Mouse (Mus musculus): ENCODE measurements at regions not wholly inside any gene's neighbourhood (a gene's known extent, or its start where the extent isn't known, plus 50 kb on each side); places are given as distances from the start of the nearest gene placed in this dataset.

DNA sequence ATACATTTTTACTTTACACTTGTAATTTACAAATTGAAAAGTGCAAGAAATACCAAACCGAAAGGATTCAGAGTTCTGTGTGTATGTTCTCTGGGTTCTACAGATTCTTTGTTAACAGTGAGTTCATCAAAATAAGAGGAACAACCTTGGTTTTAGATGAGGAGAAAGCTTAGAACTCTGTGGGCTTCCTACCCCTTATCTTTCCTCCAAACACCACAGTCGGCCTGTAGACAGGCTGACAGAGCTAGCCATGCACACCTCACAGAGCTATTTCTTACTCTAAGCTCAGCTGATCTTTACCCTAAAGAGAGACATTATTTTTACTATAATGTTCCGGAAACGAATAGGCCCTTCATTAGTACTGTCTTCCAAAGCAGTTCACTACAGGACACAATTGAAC is 67.7 kb upstream of the Zdhhc17 start:
- DNase-seq (ENCODE audit: low spot score in 2 of 2) = no peak

- no peak for DNase-seq (ENCODE audit: low spot score in 2 of 2)
Observed at GRCm38 (mm10) chr10:111073851-111074430, 64.0 kb upstream of the Zdhhc17 start.

DNA sequence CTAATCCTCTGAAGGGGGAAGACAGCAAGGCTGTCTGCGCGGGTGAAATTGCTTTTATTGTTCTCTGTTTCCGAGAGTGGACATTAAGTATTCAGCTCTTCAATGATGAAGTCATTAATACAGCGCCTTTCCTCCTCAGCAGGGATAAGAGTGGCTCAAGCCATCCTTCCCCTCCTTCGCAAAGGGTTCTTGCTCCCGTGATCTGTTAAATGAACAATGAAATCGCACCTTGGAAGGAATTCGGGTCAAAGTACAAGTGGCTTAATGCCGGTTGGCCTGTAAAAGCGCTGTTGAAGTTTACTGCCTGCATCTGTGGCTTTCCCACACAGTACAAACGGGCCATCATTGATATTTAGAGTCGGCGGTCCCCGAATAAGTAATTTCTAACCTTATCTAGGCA is 63.3 kb upstream of the Zdhhc17 start:
- no peak for DNase-seq (ENCODE audit: low spot score in 2 of 2)

DNA sequence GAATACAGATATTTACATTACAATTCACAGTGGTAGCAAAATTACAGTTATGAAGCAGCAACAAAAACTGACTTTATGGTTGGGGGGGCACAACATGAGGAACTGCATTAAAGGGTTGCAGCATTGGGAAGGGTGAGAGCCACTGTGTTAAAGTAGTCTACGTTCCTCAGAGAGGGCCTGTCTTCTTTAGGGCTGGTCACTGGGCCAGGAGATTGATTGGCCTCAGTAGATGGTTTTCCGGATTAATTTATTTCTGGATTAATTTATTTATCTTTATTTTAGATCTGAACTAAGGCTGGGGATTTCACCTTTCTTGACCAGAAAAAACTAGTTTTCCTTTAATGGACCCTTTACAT is 62.6 kb upstream of the Zdhhc17 start:
- DNase-seq (ENCODE audit: low spot score in 2 of 2) = no peak

DNA sequence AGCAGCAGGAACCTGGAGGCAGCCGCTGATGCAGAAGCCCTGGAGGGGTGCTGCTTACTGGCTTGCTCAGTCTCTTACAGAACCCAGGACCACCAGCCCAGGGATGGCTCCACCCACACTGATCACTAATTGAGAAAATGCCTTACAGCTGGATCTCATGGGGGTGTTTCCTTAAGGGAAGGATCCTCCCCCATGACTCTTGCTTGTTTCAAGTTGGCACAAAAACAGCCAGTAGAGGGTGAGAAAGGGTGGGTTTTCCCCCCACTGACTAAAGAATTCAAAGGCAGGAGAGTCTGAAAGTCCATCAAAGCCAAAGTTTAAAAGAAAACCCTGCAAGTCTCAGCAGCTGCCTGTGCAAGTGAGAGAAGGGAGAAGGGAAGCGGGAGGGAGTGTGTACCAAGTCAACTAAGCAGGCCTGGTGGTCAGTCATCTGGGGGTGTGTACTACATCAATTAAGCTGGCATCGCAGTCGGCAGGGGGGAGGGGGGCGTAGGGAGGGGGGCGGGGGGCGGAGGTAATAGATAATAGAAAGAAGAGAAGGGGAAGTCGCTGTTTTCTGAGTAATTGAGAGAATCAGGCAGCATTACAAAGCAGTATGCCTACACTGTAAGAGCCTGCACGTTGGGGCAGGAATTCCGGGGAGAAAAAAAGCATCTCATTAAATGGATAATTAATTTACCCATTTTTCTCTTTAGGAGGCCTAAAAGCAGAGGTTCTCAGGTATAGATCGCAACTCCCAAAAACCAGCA is 62.0 kb upstream of the Zdhhc17 start:
- no peak for DNase-seq (ENCODE audit: low spot score in 2 of 2)

DNA sequence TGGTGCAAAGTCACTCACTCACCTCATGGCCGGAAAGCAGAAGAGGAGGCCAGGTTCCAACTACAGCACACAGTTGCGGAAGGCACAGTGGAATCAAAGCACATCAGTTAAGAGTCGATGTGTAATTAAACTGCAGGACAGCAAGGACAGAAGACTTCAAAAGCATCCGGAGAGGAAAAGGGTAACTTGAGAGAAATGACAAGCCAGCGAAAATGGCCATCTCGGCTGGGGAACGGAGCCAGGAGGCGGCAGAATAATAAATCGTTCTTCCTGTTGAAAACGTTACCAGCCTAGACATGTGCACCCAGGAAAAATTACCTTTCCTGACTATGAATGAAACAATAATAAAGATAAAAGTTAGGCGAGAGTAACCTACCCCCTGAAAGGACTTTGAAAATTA is 56.2 kb upstream of the Zdhhc17 start:
- no peak for DNase-seq (ENCODE audit: low spot score in 2 of 2)

DNA sequence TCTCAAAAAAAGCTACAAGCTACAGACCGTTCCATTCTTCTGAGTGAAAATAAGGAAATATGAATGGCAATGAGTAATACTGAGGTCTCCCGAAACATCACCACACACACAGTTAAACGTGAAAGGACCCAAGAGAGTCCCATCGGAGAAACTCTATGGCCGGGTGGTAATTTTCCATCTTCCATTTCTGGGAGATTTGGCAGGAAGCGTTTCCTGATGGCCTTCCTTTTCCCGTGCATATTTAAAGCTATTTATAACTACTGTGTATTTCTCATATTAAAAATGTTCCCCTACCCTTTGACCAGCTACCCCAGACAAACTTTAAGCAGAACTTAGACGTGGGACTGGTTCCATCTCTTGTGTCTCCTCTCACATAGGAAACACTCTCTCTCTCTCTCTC is 50.7 kb upstream of the Zdhhc17 start:
- no peak for DNase-seq (ENCODE audit: low spot score in 2 of 2)
